ENCODE assay signal across 12 mouse cellular contexts in genomic region chr3:93366966-93367575, GRCm38 (mm10). TPM values are rescaled to one million over a fixed set of nuclear protein-coding genes. Genes with fewer than 3 reads are reported as not detected.
A peak's percentile ranks its signal among the peaks of the same experiment; 100 is the strongest.
DNase-seq lines count a peak whose midpoint lies in the region; ATAC-seq and TF ChIP-seq lines count a peak whose summit lies in the region.
"Had no signal": no experiment of that assay in that cellular context is flagged by ENCODE, and none has a peak within 500 bp of the region (broad histone marks: within the 10 kb centered on the region; RNA-seq: fewer than 3 reads in every experiment).

No protein-coding gene starts in this region.

- peak; percentile 82 for DNase-seq in embryonic facial prominence, embryonic 14.5 days (ENCODE audit: low spot score)
- DNase-seq in gonadal fat pad, adult 2 months (ENCODE audit: low read depth) = peak; percentile 68
- peak; percentile 64 for DNase-seq in kidney, postnatal 14 days
- peak; percentile 45 for DNase-seq in lung, postnatal 14 days
- DNase-seq in gastrocnemius, adult 18-20 months (ENCODE audit: low spot score) = no peak
- no peak for DNase-seq in gastrocnemius, postnatal 25 days
- no peak for DNase-seq in layer of hippocampus, adult 2 months (ENCODE audit: low spot score in 2 of 2)
- DNase-seq: cerebellum, postnatal 25 days; gastrocnemius, postnatal 14 days; thymus, postnatal 36 days had no signal

- H3K4me2 ChIP-seq in embryonic facial prominence, embryonic 14.5 days (ENCODE audit: low read depth, low read length) = no peak overlapping the region

- ATAC-seq in embryonic facial prominence, embryonic 14.5 days (ENCODE audit: low read depth) = peak; percentile 76; the same call in 1 of the 2 replicates

- WGBS in embryonic facial prominence, embryonic 14.5 days = 47% methylated on average over 3 of the region's 3 CpGs

- no peak overlapping the region for H3K4me3 ChIP-seq in embryonic facial prominence, embryonic 14.5 days (ENCODE audit: low read depth, low read length)
- H3K4me3 ChIP-seq in layer of hippocampus, adult 2 months = no peak overlapping the region

- no peak overlapping the region for H3K9ac ChIP-seq in embryonic facial prominence, embryonic 14.5 days (ENCODE audit: low read depth, low read length)

- H3K27ac ChIP-seq in embryonic facial prominence, embryonic 14.5 days (replicated peaks; ENCODE audit: low read depth, low read length) = no peak overlapping the region; the same call in 1 of the 2 replicates
- no peak overlapping the region for H3K27ac ChIP-seq in layer of hippocampus, adult 2 months

- no peak for TF ChIP-seq CTCF in layer of hippocampus, adult 2 months (conservative IDR thresholded peaks at IDR 0.05)

- H3K9me3 ChIP-seq in embryonic facial prominence, embryonic 14.5 days (ENCODE audit: control insufficient read depth, low read length) = no peaks in the 10 kb centered on the region

- H3K36me3 ChIP-seq in embryonic facial prominence, embryonic 14.5 days (ENCODE audit: control insufficient read depth, insufficient read depth, low read length) = no peaks in the 10 kb centered on the region

- H3K4me1 ChIP-seq in embryonic facial prominence, embryonic 14.5 days (ENCODE audit: control insufficient read depth, insufficient read depth, low read length) = no peaks in the 10 kb centered on the region

- H3K27me3 ChIP-seq in embryonic facial prominence, embryonic 14.5 days (replicated peaks; ENCODE audit: control insufficient read depth, insufficient read depth, low read length) = no peaks in the 10 kb centered on the region

RNA-seq across cellular contexts. Expression of gene Rptn, which starts 26.4 kb away (rescaled TPM):
- 0.71 and 3.3 TPM in 2 replicates for polyA plus RNA-seq in embryonic facial prominence, embryonic 14.5 days (2014; fragmentation: Nextera tagmentation; extraction: Ambion mirVana)
- polyA plus RNA-seq in gonadal fat pad, adult 2 months (2012; rRNA removed) = not detected in 2 replicates
- not detected for total RNA-seq in gastrocnemius, adult 18-20 months (2021)
- not detected for total RNA-seq in gastrocnemius, postnatal 25 days (2021)
- not detected for total RNA-seq in layer of hippocampus, adult 2 months (2021)
- total RNA-seq: gastrocnemius, postnatal 14 days; left cerebral cortex, postnatal 14 days had no signal
- polyA plus RNA-seq: heart, postnatal 0 days had no signal

RNA-seq across cellular contexts. Expression of gene Hrnr, which starts 47.5 kb away (rescaled TPM):
- 1.3 and 6.5 TPM in 2 replicates for polyA plus RNA-seq in embryonic facial prominence, embryonic 14.5 days (2014; fragmentation: Nextera tagmentation; extraction: Ambion mirVana)
- polyA plus RNA-seq in gonadal fat pad, adult 2 months (2012; rRNA removed) = not detected in 2 replicates
- not detected for total RNA-seq in gastrocnemius, adult 18-20 months (2021)
- not detected for total RNA-seq in gastrocnemius, postnatal 25 days (2021)
- total RNA-seq in layer of hippocampus, adult 2 months (2021) = not detected
- total RNA-seq: gastrocnemius, postnatal 14 days; left cerebral cortex, postnatal 14 days had no signal
- polyA plus RNA-seq: heart, postnatal 0 days had no signal

Comparison
In these comparisons a context has a peak if more than half of its experiments do, and no peak if none do; other contexts are left out.
1. DNase-seq: peak in embryonic facial prominence, embryonic 14.5 days (single experiment), gonadal fat pad, adult 2 months (single experiment), kidney, postnatal 14 days (single experiment) and lung, postnatal 14 days (single experiment); none in gastrocnemius, adult 18-20 months (single experiment), gastrocnemius, postnatal 25 days (single experiment) and layer of hippocampus, adult 2 months (0 of 2).